Mouse (Mus musculus) hindbrain, embryonic 10.5 days (tissue): Measurements from ENCODE around the gene Sh2b2. TPM values are rescaled to one million over a fixed set of nuclear protein-coding genes. Genes with fewer than 3 reads are reported as not detected.

Experiments used
- DNase-seq: peaks from one replicate; pipeline ENCODE4 v3.0.0-alpha.2; 2017; ENCODE audit warnings: low spot score
- H3K27ac ChIP-seq: fragments of 300-500 bp; sonication (generic); 2 replicates; pipeline ENCODE4 v1.5.1; 2016; ENCODE audit warnings: mild to moderate bottlenecking, moderate library complexity
- H3K27me3 ChIP-seq: fragments of 300-500 bp; sonication (generic); 2 replicates; pipeline ENCODE4 v1.6.1; 2016; ENCODE audit warnings: mild to moderate bottlenecking; ENCODE audit not compliant: poor library complexity, insufficient read depth, severe bottlenecking
- H3K36me3 ChIP-seq: fragments of 300-500 bp; sonication (generic); 2 replicates; pipeline ENCODE4 v1.6.1; 2016; ENCODE audit warnings: mild to moderate bottlenecking, moderate library complexity
- H3K4me1 ChIP-seq: fragments of 300-500 bp; sonication (generic); replicated peaks from 2 replicates; pipeline ENCODE4 v1.6.1; 2016; ENCODE audit warnings: mild to moderate bottlenecking
- H3K4me3 ChIP-seq: fragments of 300-500 bp; sonication (generic); 2 replicates; pipeline ENCODE4 v1.5.1; 2016; ENCODE audit warnings: mild to moderate bottlenecking, moderate library complexity
- H3K9me3 ChIP-seq: fragments of 300-500 bp; sonication (generic); 2 replicates; pipeline ENCODE4 v1.6.1; 2016; ENCODE audit warnings: mild to moderate bottlenecking, moderate library complexity
- WGBS: fragments of 180-500 bp; shearing (Covaris S2); methylation state at CpG from one replicate; pipeline ENCODE4 v1.1.7; 2016; 5-methylcytosine and 5-hydroxymethylcytosine counted together
- polyA plus RNA-seq: library from polyadenylated mRNA; unstranded; fragments of >200 nt; fragmentation: Nextera tagmentation; extraction: Ambion mirVana; gene quantifications from 2 replicates; pipeline ENCODE4 v1.2.1, GENCODE M21; 2016

Gene Sh2b2
- polyA plus RNA-seq, result 14.1 and 17.3 TPM in 2 replicates

DNA sequence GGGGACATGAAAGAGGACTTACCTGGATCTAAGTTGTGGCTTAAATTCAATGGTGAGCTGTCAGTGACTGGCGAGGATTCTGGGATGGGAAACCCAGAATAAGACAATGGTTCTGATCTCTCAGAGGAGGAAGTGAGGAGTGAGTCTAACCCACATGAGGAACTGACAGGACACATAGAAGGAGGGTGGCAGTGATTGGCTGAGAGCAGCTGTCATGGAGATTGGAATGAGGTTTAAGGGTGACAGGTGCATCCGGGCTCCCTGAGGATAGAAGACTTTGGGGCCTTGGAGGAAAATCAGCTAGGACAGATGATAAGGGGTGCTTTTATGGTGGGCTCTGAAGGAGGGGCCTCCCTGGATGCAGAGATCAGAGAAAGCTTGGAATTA lies at the start of gene Sh2b2:
TSS of gene Sh2b2 (minus strand) at position 105 of the 387 bp plus-strand sequence.
- WGBS, result 82% methylated on average over 2 of the region's 2 CpGs
- DNase-seq, result no peak
- H3K9me3 ChIP-seq, result no peaks in the 10 kb centered on the region
- peak within 1 kb of the TSS; percentile 84 for H3K4me3 ChIP-seq
- H3K36me3 ChIP-seq, result peaks cover 18% of the 10 kb centered on the region
- no peaks in the 10 kb centered on the region for H3K27me3 ChIP-seq
- peaks cover 52% of the 10 kb centered on the region for H3K4me1 ChIP-seq
- peak within 1 kb of the TSS; percentile 92 for H3K27ac ChIP-seq

GRCm38 (mm10) chr5:136292971-136293418 lies 46.6 kb upstream of the Sh2b2 start:
- no peak overlapping the region for H3K4me3 ChIP-seq
- WGBS, result 92% methylated on average over 4 of the region's 4 CpGs
- no peak overlapping the region for H3K27ac ChIP-seq
- H3K4me1 ChIP-seq, result no peaks in the 10 kb centered on the region
- no peaks in the 10 kb centered on the region for H3K9me3 ChIP-seq
- no peak for DNase-seq
- H3K36me3 ChIP-seq, result peaks cover 95% of the 10 kb centered on the region
- no peaks in the 10 kb centered on the region for H3K27me3 ChIP-seq

- no peak overlapping the region for H3K27ac ChIP-seq
- no peak overlapping the region for H3K4me3 ChIP-seq
- H3K4me1 ChIP-seq, result no peaks in the 10 kb centered on the region
- H3K36me3 ChIP-seq, result peaks cover 95% of the 10 kb centered on the region
- no peaks in the 10 kb centered on the region for H3K9me3 ChIP-seq
- 88% methylated on average over 2 of the region's 2 CpGs for WGBS
- DNase-seq, result no peak
- H3K27me3 ChIP-seq, result no peaks in the 10 kb centered on the region
These were observed 46.0 kb upstream of the Sh2b2 start for GRCm38 (mm10) chr5:136292361-136292760.

DNA sequence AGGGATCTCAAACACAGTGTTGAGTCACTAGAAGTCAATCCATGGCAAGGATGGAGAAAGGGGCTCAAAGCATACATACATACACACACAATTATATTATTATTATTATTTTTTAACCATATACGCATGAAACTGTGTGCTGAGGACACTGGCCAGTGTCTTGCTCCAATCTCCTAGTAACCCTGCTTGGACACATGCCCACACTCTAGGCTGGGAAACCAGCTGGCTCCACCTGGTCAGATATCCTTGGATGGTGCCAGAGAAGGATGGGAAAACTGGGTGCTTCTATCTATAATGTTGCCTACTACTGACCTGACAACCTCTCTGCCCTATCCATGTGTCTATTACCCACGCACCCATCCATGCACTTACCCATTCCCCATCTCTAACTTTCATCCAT lies 45.2 kb upstream of the Sh2b2 start:
- H3K9me3 ChIP-seq, result no peaks in the 10 kb centered on the region
- peaks cover 95% of the 10 kb centered on the region for H3K36me3 ChIP-seq
- H3K4me3 ChIP-seq, result no peak overlapping the region
- WGBS, result 97% methylated on average over 2 of the region's 2 CpGs
- no peaks in the 10 kb centered on the region for H3K4me1 ChIP-seq
- no peak overlapping the region for H3K27ac ChIP-seq
- no peak for DNase-seq
- H3K27me3 ChIP-seq, result no peaks in the 10 kb centered on the region

DNA sequence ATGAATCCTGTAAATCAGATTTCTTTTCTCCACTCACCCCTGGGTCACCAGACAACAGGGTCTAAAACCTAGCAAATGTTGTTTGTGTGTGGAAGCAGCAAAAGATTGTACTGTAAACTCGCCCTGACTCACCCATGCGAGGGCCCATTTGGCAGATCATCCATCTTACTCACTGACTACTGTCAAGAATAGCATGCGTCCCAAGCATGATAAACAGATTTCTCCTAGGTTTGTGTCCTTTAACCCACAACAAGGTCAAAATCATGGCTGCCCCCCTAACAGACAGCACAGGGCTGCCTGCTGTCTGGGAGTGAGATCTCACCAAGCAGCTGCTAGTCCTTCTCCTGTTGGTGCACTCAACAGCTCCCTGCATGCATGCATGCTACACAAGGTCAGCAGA lies 43.4 kb upstream of the Sh2b2 start:
- Histone ChIP-seq H3K36me3 (peaks cover 95% of the 10 kb centered on the region), H3K4me1 (no peaks in the 10 kb centered on the region), H3K27me3 (no peaks in the 10 kb centered on the region), H3K4me3 (no peak overlapping the region), H3K27ac (no peak overlapping the region), H3K9me3 (no peaks in the 10 kb centered on the region)
- WGBS, result 85% methylated on average over 3 of the region's 3 CpGs
- no peak for DNase-seq

DNA sequence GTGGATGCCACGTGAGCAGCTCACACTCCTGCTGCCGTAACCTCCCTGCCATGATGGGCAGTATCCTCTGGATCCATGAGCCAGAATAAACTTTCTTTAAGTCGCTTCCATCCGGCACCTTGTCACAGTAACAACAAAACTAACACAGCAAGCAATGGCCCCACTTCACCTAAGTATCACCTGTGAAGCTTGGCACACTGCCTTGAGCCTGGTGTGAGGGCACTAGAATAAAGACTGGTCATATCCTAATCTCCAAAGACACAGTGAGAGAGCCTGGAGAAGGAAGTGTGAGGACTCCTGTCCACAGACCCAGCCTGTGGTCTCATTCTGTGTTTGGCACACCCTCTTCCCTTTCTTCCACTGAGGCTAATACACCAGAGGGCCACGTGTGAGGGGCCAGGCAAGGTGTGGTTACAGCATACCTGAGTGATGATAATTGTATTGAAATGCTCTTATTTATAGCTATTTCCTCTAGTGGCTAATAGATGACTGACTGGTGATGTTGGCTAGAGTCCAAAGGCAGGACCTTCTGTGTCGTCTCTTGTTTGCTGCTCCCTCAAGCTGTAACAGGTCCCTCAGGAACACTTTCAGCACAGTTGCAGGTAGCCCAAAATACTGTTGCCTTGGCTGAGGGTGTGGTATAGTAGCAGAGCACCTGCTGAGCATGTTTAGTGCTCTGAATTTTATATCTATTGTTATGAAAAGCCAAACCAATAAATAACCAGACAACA lies 42.2 kb upstream of the Sh2b2 start:
- Histone ChIP-seq H3K27ac (no peak overlapping the region), H3K36me3 (peaks cover 95% of the 10 kb centered on the region), H3K4me3 (no peak overlapping the region), H3K9me3 (no peaks in the 10 kb centered on the region), H3K4me1 (no peaks in the 10 kb centered on the region), H3K27me3 (no peaks in the 10 kb centered on the region)
- 92% methylated on average over 6 of the region's 6 CpGs for WGBS
- DNase-seq, result no peak

GRCm38 (mm10) chr5:136286566-136286965 lies 40.2 kb upstream of the Sh2b2 start:
- H3K9me3 ChIP-seq, result no peaks in the 10 kb centered on the region
- DNase-seq, result no peak
- H3K36me3 ChIP-seq, result peaks cover 97% of the 10 kb centered on the region
- WGBS, result 90% methylated on average over 6 of the region's 6 CpGs
- no peaks in the 10 kb centered on the region for H3K4me1 ChIP-seq
- H3K27me3 ChIP-seq, result no peaks in the 10 kb centered on the region
- H3K4me3 ChIP-seq, result no peak overlapping the region
- no peak overlapping the region for H3K27ac ChIP-seq

DNA sequence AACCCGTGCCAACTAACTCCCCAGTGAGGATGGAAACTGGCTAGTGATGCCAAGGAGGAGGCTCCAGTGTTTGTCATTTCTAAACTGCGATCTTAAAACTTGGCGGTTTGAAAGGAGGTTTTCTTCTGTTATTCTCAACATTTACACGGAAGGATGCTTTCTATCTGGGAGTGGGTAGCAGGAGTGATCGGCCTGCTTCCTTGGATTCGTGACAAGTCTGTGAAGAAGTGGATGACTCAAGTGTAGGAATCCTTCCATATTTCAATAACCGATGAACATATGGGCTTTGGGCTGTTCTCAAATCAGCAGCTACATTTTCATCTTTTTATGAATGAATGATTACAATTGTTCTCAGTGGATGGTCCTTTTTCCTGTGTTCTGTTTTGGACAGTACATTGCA lies 38.8 kb upstream of the Sh2b2 start:
- WGBS, result 92% methylated on average over 7 of the region's 7 CpGs
- no peak for DNase-seq
- no peaks in the 10 kb centered on the region for H3K27me3 ChIP-seq
- H3K9me3 ChIP-seq, result no peaks in the 10 kb centered on the region
- H3K4me3 ChIP-seq, result no peak overlapping the region
- no peaks in the 10 kb centered on the region for H3K4me1 ChIP-seq
- peaks cover 97% of the 10 kb centered on the region for H3K36me3 ChIP-seq
- no peak overlapping the region for H3K27ac ChIP-seq

DNA sequence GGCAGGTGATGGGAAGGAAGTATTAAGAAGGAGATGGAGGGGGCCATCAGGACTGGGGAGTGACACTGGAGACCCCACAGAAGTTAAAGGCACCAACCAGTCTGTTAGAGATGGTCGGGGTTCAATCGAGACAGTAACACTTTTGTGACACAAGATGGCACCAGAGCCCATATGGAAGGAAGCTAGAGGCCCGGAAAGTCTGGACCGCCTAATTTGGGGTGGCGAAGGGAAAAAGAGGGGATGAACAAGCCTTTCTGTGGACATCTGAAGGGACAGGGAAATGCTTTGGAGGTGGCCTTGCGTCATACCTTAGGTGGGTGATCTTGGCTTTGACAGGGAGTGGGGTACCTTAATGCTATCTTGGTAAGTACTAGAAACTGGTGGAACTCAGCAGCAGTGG lies 35.0 kb upstream of the Sh2b2 start:
- H3K4me1 ChIP-seq, result no peaks in the 10 kb centered on the region
- H3K27me3 ChIP-seq, result no peaks in the 10 kb centered on the region
- no peak for DNase-seq
- H3K9me3 ChIP-seq, result no peaks in the 10 kb centered on the region
- 66% methylated on average over 6 of the region's 6 CpGs for WGBS
- peaks cover 100% of the 10 kb centered on the region for H3K36me3 ChIP-seq
- no peak overlapping the region for H3K4me3 ChIP-seq
- no peak overlapping the region for H3K27ac ChIP-seq

- Histone ChIP-seq H3K27ac (no peak overlapping the region), H3K4me3 (no peak overlapping the region), H3K4me1 (peaks cover 6% of the 10 kb centered on the region), H3K9me3 (no peaks in the 10 kb centered on the region), H3K27me3 (no peaks in the 10 kb centered on the region), H3K36me3 (peaks cover 93% of the 10 kb centered on the region)
- WGBS, result 94% methylated on average over 43 of the region's 43 CpGs
- DNase-seq, result no peak
These were observed 28.4 kb upstream of the Sh2b2 start for GRCm38 (mm10) chr5:136274739-136275138.

GRCm38 (mm10) chr5:136269937-136270336 lies 23.6 kb upstream of the Sh2b2 start:
- Histone ChIP-seq H3K9me3 (no peaks in the 10 kb centered on the region), H3K36me3 (peaks cover 45% of the 10 kb centered on the region), H3K27me3 (no peaks in the 10 kb centered on the region), H3K4me1 (peaks cover 6% of the 10 kb centered on the region), H3K27ac (no peak overlapping the region), H3K4me3 (no peak overlapping the region)
- WGBS, result 78% methylated on average over 4 of the region's 4 CpGs
- DNase-seq, result peak; percentile 17

DNA sequence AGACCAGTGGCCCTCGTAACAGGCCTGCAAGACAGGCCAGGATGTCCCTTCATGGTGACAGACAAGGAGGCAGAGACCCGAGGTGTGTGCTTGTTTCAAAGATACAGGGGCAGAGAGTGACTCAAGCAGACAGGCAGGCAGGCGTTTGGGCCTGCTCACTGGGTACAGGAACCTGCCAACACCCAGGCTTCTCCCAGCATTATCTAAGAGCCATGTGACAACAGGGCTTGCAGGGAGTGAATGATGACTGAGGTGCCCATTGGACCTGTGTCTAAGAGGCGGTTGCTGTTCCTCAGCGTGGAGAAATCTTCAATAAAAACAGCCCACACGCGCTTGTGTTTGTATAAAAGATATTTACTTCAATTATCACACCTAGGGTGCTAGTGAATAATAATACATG lies 19.7 kb upstream of the Sh2b2 start:
- 80% methylated on average over 7 of the region's 7 CpGs for WGBS
- no peak overlapping the region for H3K4me3 ChIP-seq
- H3K9me3 ChIP-seq, result no peaks in the 10 kb centered on the region
- peaks cover 6% of the 10 kb centered on the region for H3K36me3 ChIP-seq
- no peak for DNase-seq
- no peaks in the 10 kb centered on the region for H3K27me3 ChIP-seq
- H3K27ac ChIP-seq, result no peak overlapping the region
- H3K4me1 ChIP-seq, result peaks cover 6% of the 10 kb centered on the region

- H3K4me1 ChIP-seq, result no peaks in the 10 kb centered on the region
- H3K27me3 ChIP-seq, result no peaks in the 10 kb centered on the region
- WGBS, result 90% methylated on average over 4 of the region's 4 CpGs
- H3K36me3 ChIP-seq, result no peaks in the 10 kb centered on the region
- DNase-seq, result no peak
- no peak overlapping the region for H3K27ac ChIP-seq
- no peaks in the 10 kb centered on the region for H3K9me3 ChIP-seq
- no peak overlapping the region for H3K4me3 ChIP-seq
These were observed 17.0 kb upstream of the Sh2b2 start for GRCm38 (mm10) chr5:136263342-136263741.

GRCm38 (mm10) chr5:136258919-136259318 lies 12.6 kb upstream of the Sh2b2 start:
- 39% methylated on average over 6 of the region's 6 CpGs for WGBS
- Histone ChIP-seq H3K36me3 (peaks cover 25% of the 10 kb centered on the region), H3K27ac (no peak overlapping the region), H3K27me3 (no peaks in the 10 kb centered on the region), H3K9me3 (0 out of 2 replicates have a peak, but pooled peaks cover 2% of the 10 kb centered on the region), H3K4me3 (no peak overlapping the region), H3K4me1 (no peaks in the 10 kb centered on the region)
- DNase-seq, result peak; percentile 66
